Mouse (Mus musculus) mesoderm, embryonic 11.5 days (tissue): ENCODE measurements around the gene Mks1.
A peak's percentile ranks its signal among the peaks of the same experiment; 100 is the strongest.

Experiments used
- DNase-seq: peaks from one replicate; pipeline ENCODE4 v3.0.0-alpha.2; 2012; ENCODE audit warnings: low read depth, low spot score

The Mks1 gene

DNA sequence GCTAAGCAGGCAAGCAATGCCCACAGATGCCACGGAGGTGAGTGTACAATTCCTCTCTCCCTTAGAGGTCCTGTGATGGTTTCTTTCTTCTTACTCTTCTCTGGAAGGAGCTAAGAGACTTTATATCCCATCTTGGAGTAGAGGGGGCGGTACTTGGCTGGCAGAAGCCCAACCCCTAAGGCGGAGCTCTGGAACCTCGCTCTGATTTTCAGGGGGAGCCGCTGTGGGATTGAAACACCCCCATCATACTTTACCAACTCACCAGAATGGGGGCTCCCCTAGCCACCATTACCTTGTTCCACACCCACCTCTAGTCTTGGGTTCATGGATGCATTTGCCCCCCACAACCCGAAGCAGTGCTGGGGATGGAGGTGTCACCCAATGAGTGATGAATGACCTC, 22.4 kb downstream of the Mks1 start, which contains the start of gene Epx:
Gene Epx, minus strand, starts transcription at position 101 of the 400 bp plus-strand sequence.
- DNase-seq = no peak

DNA sequence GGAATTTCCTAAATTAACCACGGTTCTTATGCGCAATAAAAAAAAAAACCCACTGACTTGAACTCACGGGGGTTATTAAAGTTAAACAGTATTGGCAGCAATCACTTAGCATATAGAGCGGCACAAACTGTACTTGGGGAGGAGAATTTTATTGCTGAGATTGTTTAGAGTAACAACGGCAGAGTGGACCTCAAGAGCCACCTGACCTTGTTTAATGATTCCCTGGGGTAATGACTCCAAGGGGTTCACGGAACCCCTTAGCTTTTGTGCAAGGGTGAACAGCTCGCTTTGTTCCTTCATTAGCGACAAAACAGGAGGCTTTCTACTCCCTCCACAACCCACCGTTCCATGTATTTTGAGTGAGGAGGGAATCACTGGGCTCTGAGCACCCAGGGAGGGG, 26.8 kb downstream of the Mks1 start:
- DNase-seq = no peak

DNA sequence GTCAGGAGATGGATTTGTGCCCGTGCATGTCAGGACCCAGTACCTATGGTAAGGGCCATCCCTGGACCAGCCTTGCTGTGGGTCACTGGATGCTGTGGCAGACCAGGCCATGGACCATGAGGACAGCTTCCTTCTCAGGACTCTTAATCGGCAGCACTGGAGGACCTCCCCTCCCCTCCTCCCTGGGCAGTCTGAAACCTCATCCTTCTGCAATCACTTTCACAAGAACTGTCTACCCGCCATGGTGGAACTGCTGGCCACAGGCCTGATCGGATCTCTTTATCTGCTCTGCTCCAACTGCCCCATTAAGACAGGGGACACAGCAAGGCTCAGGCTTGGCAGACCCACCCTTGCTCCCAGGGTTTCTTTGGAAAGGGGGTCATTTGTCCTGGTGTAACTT, 28.7 kb downstream of the Mks1 start:
- no peak for DNase-seq

DNA sequence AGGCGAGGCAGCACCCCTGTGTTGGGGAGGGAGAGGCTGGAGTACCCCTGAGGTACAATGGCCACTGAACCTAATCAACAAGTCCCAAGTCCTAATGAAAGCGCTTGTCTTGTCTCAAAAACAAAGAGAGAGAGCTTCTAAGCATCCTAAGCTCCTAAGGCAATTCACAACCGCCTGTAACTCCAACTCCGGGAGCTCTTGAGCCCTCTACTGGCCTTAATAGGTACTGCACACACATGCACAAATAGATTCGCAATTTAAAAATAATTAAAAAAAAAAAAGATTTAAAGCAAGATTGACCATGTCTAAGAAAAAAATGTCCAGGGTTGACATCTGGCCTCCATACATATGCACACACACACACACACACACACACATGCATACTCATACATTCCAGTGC, 30.5 kb downstream of the Mks1 start:
- peak; percentile 41 for DNase-seq

DNA sequence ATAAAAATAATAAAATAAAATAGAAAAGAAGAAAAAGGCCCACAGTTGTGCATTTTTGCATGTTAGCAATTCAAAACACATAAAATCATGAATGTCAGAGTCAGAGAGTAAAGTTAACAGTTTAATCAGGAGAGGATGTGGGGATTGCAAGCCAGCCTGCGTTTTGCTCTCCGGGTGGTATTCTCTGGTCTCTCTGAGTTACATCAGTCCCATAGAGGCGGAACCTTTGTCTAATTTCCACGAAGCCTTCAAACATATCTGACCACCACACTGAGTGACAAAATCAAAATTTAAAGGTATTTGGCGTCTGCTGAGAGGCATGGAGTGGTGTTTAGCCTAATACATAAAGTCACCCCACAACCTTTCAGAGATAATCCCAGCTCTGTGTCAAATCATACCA, 31.8 kb downstream of the Mks1 start:
- DNase-seq = no peak

DNA sequence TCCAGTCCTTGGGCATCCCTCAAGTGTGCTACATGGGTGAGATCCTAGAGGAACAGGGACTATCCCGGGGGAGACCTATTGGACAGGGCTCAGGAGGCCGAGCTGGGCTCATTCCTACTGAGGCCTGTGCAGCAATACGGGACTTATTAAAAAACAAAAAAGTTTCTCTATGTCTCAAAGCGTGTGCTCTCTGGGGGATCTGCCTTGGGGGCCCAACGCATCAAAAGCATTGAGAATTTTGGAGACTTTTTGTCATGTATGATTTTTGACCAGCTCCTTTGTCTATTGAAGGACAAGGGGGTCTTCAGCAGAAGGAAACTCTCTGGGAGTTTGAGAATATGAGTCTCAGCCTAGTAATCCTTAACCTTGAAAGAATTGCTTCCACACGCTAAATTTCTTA, 39.2 kb downstream of the Mks1 start, which contains the start of gene Olfr462:
Gene Olfr462, minus strand, starts transcription at position 101 of the 400 bp plus-strand sequence.
- DNase-seq = no peak

DNA sequence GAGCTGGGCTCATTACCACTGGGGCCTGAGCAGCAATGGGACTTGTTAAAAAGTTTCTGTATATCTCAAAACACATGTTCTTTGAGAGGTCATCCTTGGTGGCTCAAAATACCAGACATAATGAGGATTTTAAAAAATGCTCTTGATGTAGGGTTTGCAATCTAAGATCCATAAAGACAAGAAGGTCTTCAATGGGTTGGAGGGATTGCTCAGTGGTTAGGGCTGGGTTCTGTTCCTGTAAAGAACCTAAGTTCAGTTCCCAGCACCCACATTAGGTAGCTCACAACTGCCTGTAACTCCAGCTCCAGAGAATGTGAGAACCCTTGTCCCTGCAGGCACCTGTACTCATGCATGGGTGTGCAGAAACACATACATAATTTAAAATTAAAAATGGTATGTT, 44.3 kb downstream of the Mks1 start, which contains the start of gene Olfr463:
Gene Olfr463, minus strand, starts transcription at position 101 of the 400 bp plus-strand sequence.
- no peak for DNase-seq

DNA sequence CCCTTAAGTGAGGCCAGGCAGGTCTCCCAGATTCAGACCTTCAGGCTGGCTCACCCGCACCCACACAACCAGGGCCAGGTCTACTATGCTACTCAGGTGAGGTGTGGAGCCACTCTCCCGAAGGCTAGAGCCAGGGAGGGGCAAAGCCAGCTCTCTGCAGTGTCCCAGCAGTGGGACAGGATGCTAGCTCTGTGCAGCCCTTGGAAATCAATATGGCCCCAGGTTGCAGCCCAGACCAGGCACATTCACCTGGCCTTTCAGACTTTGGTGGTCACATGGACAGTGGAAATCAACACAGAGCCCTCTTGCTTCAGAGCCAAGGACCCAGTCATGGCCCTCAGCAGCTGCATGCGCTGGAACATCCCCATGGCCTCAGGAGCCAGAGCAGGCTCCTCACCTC, 51.3 kb downstream of the Mks1 start:
- no peak for DNase-seq
